Mouse (Mus musculus) hindbrain, postnatal 0 days (tissue): Measurements from ENCODE around the gene Ccdc30. TPM values are rescaled to one million over a fixed set of nuclear protein-coding genes. Genes with fewer than 3 reads are reported as not detected.

Experiments
- ATAC-seq: fragments of 200-750 bp; cut with Nextera tagmentation; 2 replicates; pipeline ENCODE4 v1.8.0; 2017; ENCODE audit warnings: mild to moderate bottlenecking, moderate TSS enrichment, moderate library complexity
- DNase-seq: peaks from one replicate; pipeline ENCODE4 v3.0.0-alpha.2; 2015; ENCODE audit warnings: low spot score
- H3K27ac ChIP-seq: fragments of 300-500 bp; sonication (generic); 2 replicates; pipeline ENCODE4 v1.5.1; 2014; ENCODE audit warnings: mild to moderate bottlenecking
- H3K27me3 ChIP-seq: fragments of 300-500 bp; sonication (generic); 2 replicates; pipeline ENCODE4 v1.6.1; 2014; ENCODE audit warnings: low read length, mixed read lengths; ENCODE audit not compliant: insufficient read depth
- H3K36me3 ChIP-seq: fragments of 300-500 bp; sonication (generic); 2 replicates; pipeline ENCODE4 v1.6.1; 2014; ENCODE audit warnings: low read length, mixed read lengths; ENCODE audit not compliant: insufficient read depth
- H3K4me1 ChIP-seq: fragments of 300-500 bp; sonication (generic); 2 replicates; pipeline ENCODE4 v1.6.1; 2014; ENCODE audit warnings: antibody characterized with exemption, low read length, mixed read lengths; ENCODE audit not compliant: insufficient read depth
- H3K4me2 ChIP-seq: fragments of 300-500 bp; sonication (generic); 2 replicates; pipeline ENCODE4 v1.6.1; 2014; ENCODE audit warnings: low read depth, mild to moderate bottlenecking, low read length, moderate library complexity, mixed read lengths
- H3K4me3 ChIP-seq: fragments of 300-500 bp; sonication (generic); 2 replicates; pipeline ENCODE4 v1.5.1; 2014; ENCODE audit warnings: low read length
- H3K9ac ChIP-seq: fragments of 300-500 bp; sonication (generic); replicated peaks from 2 replicates; pipeline ENCODE4 v1.6.1; 2014; ENCODE audit warnings: mild to moderate bottlenecking, low read length, moderate library complexity, mixed read lengths
- H3K9me3 ChIP-seq: fragments of 300-500 bp; sonication (generic); 2 replicates; pipeline ENCODE4 v1.6.1; 2016; ENCODE audit warnings: low read length, mixed read lengths
- CTCF ChIP-seq: IDR thresholded peaks from 2 replicates; pipeline ENCODE4 v1.5.1; 2016; ENCODE audit warnings: antibody characterized with exemption, control low read depth, low read depth
- WGBS: fragments of 180-500 bp; shearing (Covaris S2); extraction: QIAGEN DNeasy Blood & Tissue Kit; methylation state at CpG from one replicate; pipeline ENCODE4 v1.1.7; 2014; 5-methylcytosine and 5-hydroxymethylcytosine counted together
- polyA plus RNA-seq: library from polyadenylated mRNA; unstranded; fragments of >200 nt; fragmentation: Nextera tagmentation; extraction: Ambion mirVana; gene quantifications from 2 replicates; pipeline ENCODE4 v1.2.1, GENCODE M21; 2015
- total RNA-seq: library from RNA; depleted of rRNA; stranded (reverse); fragments of >200 nt; gene quantifications from 2 replicates; pipeline ENCODE4 v1.2.3, GENCODE M21; 2014

The Ccdc30 gene
- total and polyA plus RNA-seq, 2 experiments from 2014 or later = 13.4 to 23.1 TPM

DNA sequence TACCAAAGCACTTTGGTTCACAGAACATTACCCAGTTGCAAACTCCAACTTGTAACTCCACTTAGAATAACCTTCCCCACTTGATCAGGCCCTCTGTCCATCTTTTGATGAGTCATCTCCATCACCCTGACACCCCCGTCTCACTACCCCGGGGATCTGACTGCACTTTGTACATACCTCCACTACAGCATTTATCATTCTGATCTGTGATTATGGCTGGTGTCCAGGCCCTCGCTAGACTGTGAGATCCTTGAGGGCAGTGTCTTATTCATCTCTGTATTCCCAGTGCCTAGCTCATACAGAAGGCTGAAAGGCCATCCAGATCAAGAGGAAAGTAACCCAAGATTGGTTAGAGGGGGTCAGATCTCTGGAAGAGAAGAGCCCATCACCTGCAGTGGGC lies 5.9 kb upstream of the Ccdc30 start:
- H3K27ac ChIP-seq = peak overlapping the region; percentile 93; the same call in 1 of the 2 replicates

DNA sequence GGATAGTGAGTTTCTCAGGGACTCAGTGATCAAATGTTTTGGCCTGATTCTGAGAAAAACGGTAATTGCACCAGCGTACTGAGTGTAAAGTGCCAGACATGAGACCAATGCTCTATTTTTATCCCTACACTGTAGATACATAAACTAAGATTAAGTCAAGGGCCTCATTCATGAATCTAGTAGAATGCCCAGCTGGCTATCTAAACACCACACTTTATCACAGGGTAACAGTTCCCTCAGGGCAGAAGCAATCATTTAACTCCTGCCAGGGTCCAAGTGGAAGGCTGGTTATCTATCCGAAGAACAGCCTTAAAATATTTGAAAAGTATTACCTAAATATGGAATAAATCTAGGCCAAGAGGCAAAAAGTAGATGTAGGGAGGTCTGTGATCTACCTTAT lies 2.6 kb upstream of the Ccdc30 start:
- no peak for TF ChIP-seq CTCF
- Histone ChIP-seq H3K4me2 (no peak overlapping the region), H3K4me1 (peaks cover 6% of the 10 kb centered on the region; the same call in 1 of the 2 replicates), H3K27ac (no peak overlapping the region), H3K27me3 (no peaks in the 10 kb centered on the region), H3K36me3 (no peaks in the 10 kb centered on the region), H3K4me3 (no peak overlapping the region), H3K9ac (no peak overlapping the region), H3K9me3 (no peaks in the 10 kb centered on the region)
- DNase-seq (no peak), ATAC-seq (no peak)
- WGBS = 91% methylated on average over 3 of the region's 3 CpGs

More for the DNA sequence above, 5.9 kb upstream of the Ccdc30 start:
- DNase-seq (no peak), ATAC-seq (no peak)
- no peak for TF ChIP-seq CTCF
- 52% methylated on average over 3 of the region's 3 CpGs for WGBS
- Histone ChIP-seq H3K27me3 (no peaks in the 10 kb centered on the region), H3K9ac (peak overlapping the region; percentile 66; the same call in 1 of the 2 replicates), H3K4me2 (peak overlapping the region; percentile 73), H3K36me3 (no peaks in the 10 kb centered on the region), H3K4me3 (peak overlapping the region; percentile 65), H3K4me1 (peaks cover 11% of the 10 kb centered on the region; the same call in 1 of the 2 replicates), H3K9me3 (no peaks in the 10 kb centered on the region)

GRCm38 (mm10) chr4:119417270-119417669 lies 1.9 kb upstream of the Ccdc30 start:
- no peak overlapping the region for H3K4me3 ChIP-seq
- no peaks in the 10 kb centered on the region for H3K36me3 ChIP-seq
- no peak overlapping the region for H3K27ac ChIP-seq
- no peak overlapping the region for H3K4me2 ChIP-seq
- no peaks in the 10 kb centered on the region for H3K27me3 ChIP-seq
- DNase-seq (no peak), ATAC-seq (no peak)
- 83% methylated on average over 3 of the region's 3 CpGs for WGBS
- no peaks in the 10 kb centered on the region for H3K9me3 ChIP-seq
- H3K4me1 ChIP-seq = peaks cover 4% of the 10 kb centered on the region; the same call in 1 of the 2 replicates
- TF ChIP-seq CTCF = no peak
- no peak overlapping the region for H3K9ac ChIP-seq

- Histone ChIP-seq H3K9me3 (no peaks in the 10 kb centered on the region), H3K4me2 (peak overlapping the region; percentile 21; the same call in 1 of the 2 replicates), H3K4me3 (no peak overlapping the region), H3K36me3 (no peaks in the 10 kb centered on the region), H3K27me3 (no peaks in the 10 kb centered on the region), H3K9ac (no peak overlapping the region), H3K27ac (peak overlapping the region; percentile 45; the same call in 1 of the 2 replicates), H3K4me1 (no peaks in the 10 kb centered on the region; the same call in 1 of the 2 replicates)
- DNase-seq = peak; percentile 83
- ATAC-seq = peak; percentile 24; the same call in 1 of the 2 replicates
- WGBS = 34% methylated on average over 6 of the region's 6 CpGs
- TF ChIP-seq CTCF = no peak
Observed at GRCm38 (mm10) chr4:119412791-119413190, 2.5 kb downstream of the Ccdc30 start.

- H3K4me1 ChIP-seq = no peaks in the 10 kb centered on the region; the same call in 1 of the 2 replicates
- 76% methylated on average over 11 of the region's 12 CpGs for WGBS
- ATAC-seq (no peak), DNase-seq (no peak)
- H3K4me3 ChIP-seq = no peak overlapping the region
- H3K36me3 ChIP-seq = no peaks in the 10 kb centered on the region
- TF ChIP-seq CTCF = no peak
- H3K9me3 ChIP-seq = no peaks in the 10 kb centered on the region
- no peak overlapping the region for H3K4me2 ChIP-seq
- no peak overlapping the region for H3K9ac ChIP-seq
- H3K27ac ChIP-seq = no peak overlapping the region
- no peaks in the 10 kb centered on the region for H3K27me3 ChIP-seq
Observed at GRCm38 (mm10) chr4:119411877-119412650, 3.3 kb downstream of the Ccdc30 start.

DNA sequence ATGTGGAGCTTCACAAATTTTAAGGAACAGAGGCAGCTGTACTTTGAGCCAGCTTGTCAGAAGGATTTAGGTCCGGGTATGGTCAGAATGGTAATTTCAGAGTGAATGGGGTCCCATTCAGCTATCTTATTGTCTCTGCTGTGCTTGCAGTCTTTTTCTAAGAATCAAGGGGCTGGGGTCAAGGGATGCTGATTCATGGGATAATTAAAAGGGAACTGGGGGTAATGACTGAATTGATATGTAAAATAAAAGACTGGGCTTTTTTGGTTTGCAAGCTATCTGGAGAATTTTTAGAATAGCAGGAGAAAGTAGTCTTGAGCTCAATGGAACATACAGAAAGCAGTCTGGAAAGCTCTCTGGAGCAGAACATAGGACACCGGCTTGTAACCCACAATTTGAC lies 11.9 kb downstream of the Ccdc30 start:
- ATAC-seq (no peak), DNase-seq (no peak)
- Histone ChIP-seq H3K4me3 (no peak overlapping the region), H3K4me2 (no peak overlapping the region), H3K36me3 (peaks cover 14% of the 10 kb centered on the region; the same call in 1 of the 2 replicates), H3K27me3 (no peaks in the 10 kb centered on the region), H3K9ac (no peak overlapping the region), H3K9me3 (peaks cover 12% of the 10 kb centered on the region), H3K4me1 (no peaks in the 10 kb centered on the region), H3K27ac (no peak overlapping the region)
- TF ChIP-seq CTCF = no peak
- WGBS = 65% methylated on average over 2 of the region's 2 CpGs

GRCm38 (mm10) chr4:119400896-119401295 lies 14.4 kb downstream of the Ccdc30 start:
- H3K36me3 ChIP-seq = peaks cover 19% of the 10 kb centered on the region; the same call in 1 of the 2 replicates
- no peaks in the 10 kb centered on the region for H3K27me3 ChIP-seq
- H3K4me3 ChIP-seq = no peak overlapping the region
- H3K27ac ChIP-seq = no peak overlapping the region
- DNase-seq (no peak), ATAC-seq (no peak)
- H3K4me1 ChIP-seq = no peaks in the 10 kb centered on the region
- TF ChIP-seq CTCF = no peak
- H3K9me3 ChIP-seq = peaks cover 12% of the 10 kb centered on the region
- 63% methylated on average over 7 of the region's 7 CpGs for WGBS
- H3K4me2 ChIP-seq = no peak overlapping the region
- H3K9ac ChIP-seq = no peak overlapping the region
